Mouse (Mus musculus) cerebellum, adult (tissue): Measurements from ENCODE around the gene Aoah.

ENCODE experiments used
- ATAC-seq: cut with Nextera tagmentation; 2 replicates; pipeline ENCODE4 v1.9.2; 2017; ENCODE audit warnings: mild to moderate bottlenecking, moderate library complexity, mixed read lengths; ENCODE audit not compliant: insufficient number of reproducible peaks, low FRiP score, low TSS enrichment

The Aoah gene

DNA sequence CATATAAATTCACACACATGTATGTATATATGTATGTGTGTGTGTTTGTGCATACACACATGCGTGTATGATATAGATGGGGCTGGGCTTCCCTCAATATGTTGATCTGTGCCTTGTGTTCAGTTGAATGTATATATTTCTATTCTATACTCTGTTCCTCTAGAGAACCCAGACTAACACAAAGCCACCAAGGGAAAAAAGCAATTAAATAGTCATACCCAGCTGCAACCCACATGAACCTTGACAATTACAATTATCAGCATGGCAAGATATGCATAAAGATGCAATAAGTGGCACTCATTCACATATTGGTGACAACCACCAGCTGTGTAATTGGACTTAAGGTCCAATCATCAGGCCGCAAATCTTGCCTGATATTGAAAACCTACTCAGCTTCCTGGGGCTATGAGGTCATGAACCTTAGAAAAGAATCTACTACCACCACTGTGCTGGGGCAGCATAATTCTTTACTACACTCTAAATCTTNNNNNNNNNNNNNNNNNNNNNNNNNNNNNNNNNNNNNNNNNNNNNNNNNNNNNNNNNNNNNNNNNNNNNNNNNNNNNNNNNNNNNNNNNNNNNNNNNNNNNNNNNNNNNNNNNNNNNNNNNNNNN is 246.8 kb downstream of the Aoah start:
- no peak for ATAC-seq

DNA sequence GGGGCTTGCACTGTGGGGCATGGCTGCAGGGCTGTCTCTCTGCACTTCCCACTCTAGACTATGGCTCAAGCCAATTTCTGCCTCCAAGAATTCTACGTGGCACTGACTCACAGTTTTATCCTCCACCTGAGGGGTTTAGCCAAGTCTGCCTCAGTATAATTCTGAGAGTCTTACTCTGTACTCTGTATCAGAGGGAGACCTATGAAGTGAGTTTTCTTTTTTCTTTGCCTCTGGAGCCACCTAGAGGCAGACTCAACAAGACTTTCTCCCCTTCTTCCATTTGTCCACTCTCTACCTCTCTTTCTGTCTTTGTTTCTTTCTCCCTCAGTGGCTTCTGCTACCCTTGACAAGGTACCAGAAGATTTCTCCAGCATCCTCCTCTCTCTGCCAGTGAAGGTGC is 256.2 kb downstream of the Aoah start:
- peak; percentile 72 for ATAC-seq

DNA sequence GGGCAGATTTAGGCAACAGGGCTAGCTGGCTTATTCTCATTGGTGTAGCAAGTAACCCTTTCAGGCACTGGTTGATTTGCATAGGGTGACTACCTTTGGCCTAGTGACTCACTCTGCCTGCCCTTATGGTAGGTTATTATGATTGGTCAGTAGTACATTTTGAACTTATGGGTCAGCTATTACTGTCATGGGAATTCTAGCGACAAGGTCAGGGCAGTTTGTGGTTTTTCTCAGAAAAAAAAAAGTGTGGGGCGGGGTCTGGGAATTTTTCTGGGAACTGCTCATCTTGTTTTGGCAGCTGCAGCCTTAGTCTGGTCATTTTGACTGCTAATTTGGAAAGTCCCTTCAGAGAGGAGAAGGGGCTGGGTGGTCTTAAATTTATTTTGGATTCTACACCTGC is 272.1 kb downstream of the Aoah start:
- no peak for ATAC-seq

DNA sequence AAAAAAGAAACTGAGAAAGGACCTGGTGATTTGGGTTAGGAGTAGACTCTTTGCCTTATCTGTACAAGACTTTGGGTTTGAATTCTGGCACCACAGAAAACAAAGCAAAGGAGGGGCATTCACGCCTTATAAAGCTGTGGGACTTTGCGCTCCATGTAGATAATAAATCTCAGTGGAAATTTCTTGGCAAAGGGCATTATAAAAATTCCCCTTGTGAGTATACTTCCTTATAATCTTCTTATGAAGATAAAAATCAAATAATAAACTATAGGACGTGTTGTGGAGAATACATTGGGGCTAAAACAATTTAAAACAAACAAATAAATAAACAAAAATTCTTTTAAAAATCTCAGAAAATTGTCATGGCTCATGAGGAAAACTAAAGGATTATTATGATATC is 280.9 kb downstream of the Aoah start, which contains the start of gene Olfr1370:
TSS of gene Olfr1370 (minus strand) at position 101 of the 400 bp plus-strand sequence.
- ATAC-seq: no peak

DNA sequence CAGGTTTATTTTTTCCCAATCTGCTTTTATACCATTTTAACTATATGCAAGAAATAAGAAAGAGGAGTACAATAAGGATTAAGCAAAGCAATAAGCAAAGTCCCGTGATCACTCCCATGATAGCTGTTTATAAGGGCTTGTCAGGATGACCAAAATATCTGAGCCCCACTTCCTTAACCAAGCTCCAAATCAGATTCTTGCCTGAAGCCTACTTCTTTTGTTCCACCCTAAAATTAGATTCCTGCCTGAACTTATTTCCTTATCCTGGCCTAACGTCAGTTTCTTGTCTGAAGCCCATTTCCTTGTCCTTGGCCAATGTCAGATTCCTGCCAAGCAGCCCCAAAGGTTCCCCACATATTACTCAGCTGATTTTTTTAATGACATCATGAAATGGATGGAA is 288.8 kb downstream of the Aoah start:
- no peak for ATAC-seq
